In genomic region chr2:6196363-6196973, GRCm38 (mm10) we compare ENCODE assay signal across 14 mouse cellular contexts. TPM values are rescaled to one million over a fixed set of nuclear protein-coding genes. Genes with fewer than 3 reads are reported as not detected.
A peak's percentile ranks its signal among the peaks of the same experiment; 100 is the strongest.
DNase-seq lines count a peak whose midpoint lies in the region; ATAC-seq and TF ChIP-seq lines count a peak whose summit lies in the region.
"Had no signal": no experiment of that assay in that cellular context is flagged by ENCODE, and none has a peak within 500 bp of the region (broad histone marks: within the 10 kb centered on the region; RNA-seq: fewer than 3 reads in every experiment).

No protein-coding gene starts in this region.

- 0 out of 2 replicates have a peak, but pooled peaks have one; percentile 20 for ATAC-seq in forebrain, embryonic 15.5 days (replicated peaks)
- no peak for ATAC-seq in forebrain, embryonic 11.5 days (replicated peaks; ENCODE audit: low FRiP score)
- no peak for ATAC-seq in hindbrain, postnatal 0 days
- peak; percentile 66 for ATAC-seq in midbrain, embryonic 13.5 days

- TF ChIP-seq POLR2A in brain, embryonic 14.5 days (IDR thresholded peaks at IDR 0.05; ENCODE audit: borderline replicate concordance, extremely low read depth, insufficient read depth, insufficient read length, poor library complexity, severe bottlenecking) = no peak

- no peaks in the 10 kb centered on the region for H3K9me3 ChIP-seq in forebrain, embryonic 15.5 days
- no peaks in the 10 kb centered on the region for H3K9me3 ChIP-seq in forebrain, embryonic 11.5 days (ENCODE audit: control insufficient read depth, low read length)
- H3K9me3 ChIP-seq in hindbrain, postnatal 0 days (ENCODE audit: low read length) = 0 out of 2 replicates have a peak, but pooled peaks cover 2% of the 10 kb centered on the region
- no peaks in the 10 kb centered on the region for H3K9me3 ChIP-seq in midbrain, embryonic 13.5 days
- H3K9me3 ChIP-seq: embryonic facial prominence, embryonic 13.5 days had no signal

- H3K4me2 ChIP-seq in forebrain, embryonic 15.5 days (replicated peaks) = no peak overlapping the region
- H3K4me2 ChIP-seq in forebrain, embryonic 11.5 days (ENCODE audit: low read depth, low read length, severe bottlenecking) = no peak overlapping the region
- H3K4me2 ChIP-seq in hindbrain, postnatal 0 days (ENCODE audit: low read depth, low read length) = no peak overlapping the region
- no peak overlapping the region for H3K4me2 ChIP-seq in midbrain, embryonic 13.5 days (replicated peaks)
- H3K4me2 ChIP-seq: embryonic facial prominence, embryonic 13.5 days had no signal

- peaks cover 22% of the 10 kb centered on the region for H3K4me1 ChIP-seq in forebrain, embryonic 15.5 days
- H3K4me1 ChIP-seq in forebrain, embryonic 11.5 days (replicated peaks; ENCODE audit: control insufficient read depth, insufficient read depth, low read length) = no peaks in the 10 kb centered on the region
- peaks cover 5% of the 10 kb centered on the region; the same call in 1 of the 2 replicates for H3K4me1 ChIP-seq in hindbrain, postnatal 0 days (ENCODE audit: insufficient read depth, low read length)
- peaks cover 30% of the 10 kb centered on the region for H3K4me1 ChIP-seq in midbrain, embryonic 13.5 days (replicated peaks)

- H3K27ac ChIP-seq in forebrain, embryonic 15.5 days (replicated peaks) = no peak overlapping the region
- no peak overlapping the region for H3K27ac ChIP-seq in forebrain, embryonic 11.5 days (ENCODE audit: low read depth, low read length)
- H3K27ac ChIP-seq in hindbrain, postnatal 0 days = no peak overlapping the region
- H3K27ac ChIP-seq in midbrain, embryonic 13.5 days = no peak overlapping the region
- H3K27ac ChIP-seq: embryonic facial prominence, embryonic 13.5 days; left cerebral cortex, adult 2 months had no signal

- no peaks in the 10 kb centered on the region for H3K36me3 ChIP-seq in forebrain, embryonic 15.5 days
- H3K36me3 ChIP-seq in forebrain, embryonic 11.5 days (ENCODE audit: control insufficient read depth, insufficient read depth, low read length) = no peaks in the 10 kb centered on the region
- no peaks in the 10 kb centered on the region for H3K36me3 ChIP-seq in hindbrain, postnatal 0 days (ENCODE audit: insufficient read depth, low read length)
- no peaks in the 10 kb centered on the region for H3K36me3 ChIP-seq in midbrain, embryonic 13.5 days
- H3K36me3 ChIP-seq: embryonic facial prominence, embryonic 13.5 days had no signal

- TF ChIP-seq CTCF in brain, embryonic 14.5 days (IDR thresholded peaks at IDR 0.05; ENCODE audit: borderline replicate concordance, extremely low read depth, insufficient read depth, insufficient read length) = no peak
- no peak for TF ChIP-seq CTCF in hindbrain, postnatal 0 days (IDR thresholded peaks at IDR 0.05; ENCODE audit: low read depth)

- WGBS in forebrain, embryonic 15.5 days = 43% methylated on average over 10 of the region's 10 CpGs
- 53% methylated on average over 10 of the region's 10 CpGs for WGBS in forebrain, embryonic 11.5 days
- 22% methylated on average over 10 of the region's 10 CpGs for WGBS in hindbrain, postnatal 0 days
- 24% methylated on average over 9 of the region's 10 CpGs for WGBS in midbrain, embryonic 13.5 days

- no peak overlapping the region for H3K9ac ChIP-seq in forebrain, embryonic 15.5 days (replicated peaks)
- H3K9ac ChIP-seq in forebrain, embryonic 11.5 days (ENCODE audit: low read length) = no peak overlapping the region
- no peak overlapping the region for H3K9ac ChIP-seq in hindbrain, postnatal 0 days (replicated peaks; ENCODE audit: low read length)
- no peak overlapping the region for H3K9ac ChIP-seq in midbrain, embryonic 13.5 days (replicated peaks)
- H3K9ac ChIP-seq: embryonic facial prominence, embryonic 13.5 days had no signal

- H3K27me3 ChIP-seq in forebrain, embryonic 15.5 days = no peaks in the 10 kb centered on the region
- no peaks in the 10 kb centered on the region for H3K27me3 ChIP-seq in forebrain, embryonic 11.5 days (ENCODE audit: control insufficient read depth, insufficient read depth, low read length)
- no peaks in the 10 kb centered on the region for H3K27me3 ChIP-seq in hindbrain, postnatal 0 days (ENCODE audit: insufficient read depth, low read length)
- H3K27me3 ChIP-seq in midbrain, embryonic 13.5 days = no peaks in the 10 kb centered on the region

- no peak overlapping the region for H3K4me3 ChIP-seq in forebrain, embryonic 15.5 days
- no peak overlapping the region for H3K4me3 ChIP-seq in forebrain, embryonic 11.5 days (ENCODE audit: low read depth, low read length)
- H3K4me3 ChIP-seq in hindbrain, postnatal 0 days (ENCODE audit: low read length) = no peak overlapping the region
- no peak overlapping the region for H3K4me3 ChIP-seq in midbrain, embryonic 13.5 days (replicated peaks)
- H3K4me3 ChIP-seq: embryonic facial prominence, embryonic 13.5 days; left cerebral cortex, adult 2 months had no signal

- DNase-seq in forebrain, embryonic 11.5 days (ENCODE audit: low spot score) = no peak
- DNase-seq in brain, embryonic 14.5 days (ENCODE audit: low read depth) = peak; percentile 70
- peak; percentile 49 for DNase-seq in hindbrain, postnatal 0 days (ENCODE audit: low spot score)
- DNase-seq in spleen, postnatal 4 days (ENCODE audit: low spot score in 2 of 2) = no peak
- no peak for DNase-seq in layer of hippocampus, adult 9-11 months
- DNase-seq in left cerebral cortex, adult 11 months (ENCODE audit: low spot score) = no peak
- DNase-seq: adrenal gland, postnatal 36 days; cerebellum, adult 18-20 months; heart, postnatal 10 days; liver had no signal

RNA-seq across cellular contexts. Expression of gene Echdc3, which starts 16.4 kb away (rescaled TPM):
- polyA plus RNA-seq in forebrain, embryonic 15.5 days (2015; fragmentation: Nextera tagmentation; extraction: Ambion mirVana) = 0.65 and 1.1 TPM in 2 replicates
- 2.3 and 2.9 TPM in 2 replicates for polyA plus RNA-seq in forebrain, embryonic 11.5 days (2014; fragmentation: Nextera tagmentation; extraction: Ambion mirVana)
- polyA plus RNA-seq in brain, embryonic 14.5 days (2012; rRNA removed) = 1.0 and 1.2 TPM in 2 replicates
- 1.5 and 1.6 TPM in 2 replicates for total RNA-seq in hindbrain, postnatal 0 days (2014; rRNA removed)
- 1.5 and 1.7 TPM in 2 replicates for polyA plus RNA-seq in hindbrain, postnatal 0 days (2015; fragmentation: Nextera tagmentation; extraction: Ambion mirVana)
- polyA plus RNA-seq in midbrain, embryonic 13.5 days (2015; fragmentation: Nextera tagmentation; extraction: Ambion mirVana) = 1.9 and 2.3 TPM in 2 replicates

Comparison
In these comparisons a context has a peak if more than half of its experiments do, and no peak if none do; other contexts are left out.
1. ATAC-seq: peak in forebrain, embryonic 15.5 days (single experiment) and midbrain, embryonic 13.5 days (single experiment); none in forebrain, embryonic 11.5 days (single experiment) and hindbrain, postnatal 0 days (single experiment).
2. DNase-seq: peak in brain, embryonic 14.5 days (single experiment) and hindbrain, postnatal 0 days (single experiment); none in forebrain, embryonic 11.5 days (single experiment), spleen, postnatal 4 days (0 of 2), layer of hippocampus, adult 9-11 months (single experiment) and left cerebral cortex, adult 11 months (single experiment).